Mouse (Mus musculus): ENCODE results near the gene Fggy. TPM values are rescaled to one million over a fixed set of nuclear protein-coding genes. Genes with fewer than 3 reads are reported as not detected.

The Fggy gene
- polyA plus RNA-seq, 1 experiment from 2014 or later, result 11.1 TPM

DNA sequence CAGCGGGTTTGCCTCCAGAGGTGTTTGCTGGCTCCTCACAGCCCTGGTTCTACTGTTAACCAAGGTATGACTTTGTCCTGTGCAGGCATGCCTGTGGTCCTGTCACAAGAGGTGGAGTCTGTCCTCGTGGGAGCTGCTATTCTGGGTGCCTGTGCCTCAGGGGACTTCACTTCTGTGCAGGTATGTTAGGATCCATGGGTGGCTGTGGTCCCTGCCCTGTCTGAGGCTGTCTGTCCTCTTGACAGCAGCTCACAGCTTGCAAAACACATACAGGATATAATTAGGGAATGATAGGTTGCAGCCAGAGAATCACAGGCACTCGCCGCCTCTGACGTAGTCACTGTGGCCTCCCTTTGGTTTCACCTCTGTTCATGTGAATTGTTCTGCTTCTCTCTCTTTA, 292.2 kb downstream of the Fggy start:
- no peak overlapping the region for H3K4me3 ChIP-seq (ENCODE audit: low read depth, low read length)
- H3K4me1 ChIP-seq (replicated peaks; ENCODE audit: control insufficient read depth, insufficient read depth, low read length), result no peaks in the 10 kb centered on the region
- no peak overlapping the region for H3K4me2 ChIP-seq (replicated peaks; ENCODE audit: low read depth, low read length)
- H3K9me3 ChIP-seq (ENCODE audit: control insufficient read depth, low read length), result no peaks in the 10 kb centered on the region
- ATAC-seq (ENCODE audit: low FRiP score) (no peak), DNase-seq (ENCODE audit: low spot score) (no peak)
- no peaks in the 10 kb centered on the region for H3K36me3 ChIP-seq (ENCODE audit: control insufficient read depth, insufficient read depth, low read length)
- H3K9ac ChIP-seq (ENCODE audit: low read depth, low read length), result no peak overlapping the region
- 82% methylated on average over 5 of the region's 5 CpGs for WGBS
- H3K27me3 ChIP-seq (ENCODE audit: control insufficient read depth, insufficient read depth, low read length), result no peaks in the 10 kb centered on the region
- H3K27ac ChIP-seq (ENCODE audit: low read depth, low read length), result no peak overlapping the region

DNA sequence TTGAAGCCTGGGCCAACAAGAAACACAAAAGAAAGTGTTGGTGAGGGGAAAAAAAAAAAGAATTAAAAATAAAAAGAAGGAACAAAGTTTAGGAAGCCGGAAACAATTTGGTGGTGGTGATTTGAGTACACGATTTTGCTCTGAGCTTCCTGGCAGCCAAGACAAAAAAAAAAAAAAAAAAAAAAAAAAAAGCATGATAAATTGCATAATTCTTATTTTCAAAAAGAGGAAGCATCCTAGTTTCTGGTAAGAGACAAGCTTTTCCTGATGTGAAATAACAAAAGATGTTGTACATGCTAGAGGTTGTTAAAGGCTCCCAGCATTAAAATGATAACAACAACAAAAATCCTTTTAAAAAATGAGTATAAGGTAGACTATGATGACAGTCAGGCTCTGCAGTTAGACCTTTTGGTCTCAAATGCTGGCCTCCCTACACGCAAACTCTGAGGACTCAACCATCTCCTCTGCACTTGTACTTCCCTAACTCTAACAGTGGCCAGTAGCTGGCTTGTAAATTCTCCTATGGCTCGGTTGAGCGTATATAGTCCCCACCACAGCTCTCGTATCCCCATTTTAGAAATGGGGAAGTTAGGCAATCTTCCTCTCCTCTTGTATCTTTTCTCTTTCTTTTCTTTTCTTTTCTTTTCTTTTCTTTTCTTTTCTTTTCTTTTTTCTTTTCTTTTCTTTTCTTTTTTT, 292.9 kb downstream of the Fggy start:
- DNase-seq (ENCODE audit: low spot score) (no peak), ATAC-seq (ENCODE audit: low FRiP score) (no peak)
- Histone ChIP-seq H3K4me2 (replicated peaks; ENCODE audit: low read depth, low read length) (no peak overlapping the region), H3K36me3 (ENCODE audit: control insufficient read depth, insufficient read depth, low read length) (no peaks in the 10 kb centered on the region), H3K4me3 (ENCODE audit: low read depth, low read length) (no peak overlapping the region), H3K9me3 (ENCODE audit: control insufficient read depth, low read length) (no peaks in the 10 kb centered on the region), H3K4me1 (replicated peaks; ENCODE audit: control insufficient read depth, insufficient read depth, low read length) (no peaks in the 10 kb centered on the region), H3K27ac (ENCODE audit: low read depth, low read length) (no peak overlapping the region), H3K9ac (ENCODE audit: low read depth, low read length) (no peak overlapping the region), H3K27me3 (ENCODE audit: control insufficient read depth, insufficient read depth, low read length) (no peaks in the 10 kb centered on the region)
- WGBS, result 93% methylated on average over 6 of the region's 6 CpGs

DNA sequence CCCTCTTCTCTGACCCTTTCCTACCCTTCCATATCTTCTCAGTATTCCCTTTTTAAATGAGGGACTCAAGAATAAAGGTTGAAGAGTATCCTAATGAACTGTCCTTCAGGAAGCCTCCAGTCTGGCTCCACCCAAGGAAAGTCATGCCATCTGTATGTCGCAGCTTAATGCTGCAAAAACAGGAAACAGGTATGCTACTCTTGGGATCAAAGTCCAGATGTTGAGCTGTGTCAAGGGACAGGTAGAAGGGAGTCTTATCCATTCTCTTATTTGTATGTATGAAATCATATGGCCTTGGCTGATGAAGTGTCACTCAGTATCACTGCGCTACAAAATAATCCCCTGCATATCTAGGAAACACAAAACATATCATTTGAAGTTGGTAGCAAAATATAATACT, 294.9 kb downstream of the Fggy start:
- no peaks in the 10 kb centered on the region for H3K36me3 ChIP-seq (ENCODE audit: control insufficient read depth, insufficient read depth, low read length)
- H3K4me3 ChIP-seq (ENCODE audit: low read depth, low read length), result no peak overlapping the region
- WGBS, result 92% methylated on average over 2 of the region's 2 CpGs
- H3K9me3 ChIP-seq (ENCODE audit: control insufficient read depth, low read length), result no peaks in the 10 kb centered on the region
- H3K27ac ChIP-seq (ENCODE audit: low read depth, low read length), result no peak overlapping the region
- DNase-seq (ENCODE audit: low spot score), result no peak
- H3K27me3 ChIP-seq (ENCODE audit: control insufficient read depth, insufficient read depth, low read length), result no peaks in the 10 kb centered on the region
- no peak overlapping the region for H3K9ac ChIP-seq (ENCODE audit: low read depth, low read length)
- no peaks in the 10 kb centered on the region for H3K4me1 ChIP-seq (replicated peaks; ENCODE audit: control insufficient read depth, insufficient read depth, low read length)
- no peak overlapping the region for H3K4me2 ChIP-seq (replicated peaks; ENCODE audit: low read depth, low read length)
- no peak for ATAC-seq (ENCODE audit: low FRiP score)

DNA sequence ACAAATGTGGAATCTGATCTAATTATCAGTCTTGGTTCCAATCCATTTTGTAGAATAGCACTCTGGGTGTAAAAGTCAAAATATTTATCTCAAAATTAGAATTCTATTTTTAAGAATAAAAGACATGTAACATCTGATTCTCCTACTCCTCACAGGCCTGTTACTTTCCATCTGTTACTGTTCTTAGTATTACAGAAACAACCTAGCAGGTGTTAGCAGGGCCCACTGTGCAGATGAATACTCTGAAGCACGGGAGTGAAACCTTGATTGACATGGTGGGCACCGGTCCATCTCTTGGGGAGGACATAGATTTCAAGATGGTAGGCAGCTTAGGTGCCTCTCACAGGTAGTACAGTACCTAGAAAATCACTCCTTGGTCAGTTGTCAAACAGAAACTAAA, 298.7 kb downstream of the Fggy start:
- H3K4me2 ChIP-seq (replicated peaks; ENCODE audit: low read depth, low read length), result no peak overlapping the region
- 87% methylated on average over 2 of the region's 2 CpGs for WGBS
- no peaks in the 10 kb centered on the region for H3K9me3 ChIP-seq (ENCODE audit: control insufficient read depth, low read length)
- H3K27ac ChIP-seq (ENCODE audit: low read depth, low read length), result no peak overlapping the region
- no peaks in the 10 kb centered on the region for H3K36me3 ChIP-seq (ENCODE audit: control insufficient read depth, insufficient read depth, low read length)
- DNase-seq (ENCODE audit: low spot score) (no peak), ATAC-seq (ENCODE audit: low FRiP score) (no peak)
- no peak overlapping the region for H3K4me3 ChIP-seq (ENCODE audit: low read depth, low read length)
- H3K9ac ChIP-seq (ENCODE audit: low read depth, low read length), result no peak overlapping the region
- H3K4me1 ChIP-seq (replicated peaks; ENCODE audit: control insufficient read depth, insufficient read depth, low read length), result no peaks in the 10 kb centered on the region
- H3K27me3 ChIP-seq (ENCODE audit: control insufficient read depth, insufficient read depth, low read length), result no peaks in the 10 kb centered on the region

DNA sequence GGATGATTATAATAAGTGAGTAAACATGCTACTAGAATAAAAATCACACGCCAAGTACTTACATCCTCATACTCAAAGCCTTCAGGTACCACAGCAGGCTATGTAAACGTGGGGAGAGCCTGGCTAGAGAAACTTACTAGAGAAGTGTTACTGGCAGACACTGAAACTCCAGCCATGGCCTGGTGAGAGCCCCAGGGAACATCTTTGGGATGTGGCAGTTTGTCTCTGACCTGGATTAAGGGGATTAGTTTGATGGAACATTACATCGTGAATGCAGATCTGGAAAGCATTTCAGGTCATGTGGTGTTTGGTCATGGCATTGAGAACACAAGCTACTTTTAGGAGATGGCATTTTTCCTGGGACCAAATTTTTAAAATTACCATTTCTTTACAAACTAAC, 303.3 kb downstream of the Fggy start:
- no peak for DNase-seq (ENCODE audit: low spot score)
- Histone ChIP-seq H3K27me3 (ENCODE audit: control insufficient read depth, insufficient read depth, low read length) (no peaks in the 10 kb centered on the region), H3K4me1 (replicated peaks; ENCODE audit: control insufficient read depth, insufficient read depth, low read length) (no peaks in the 10 kb centered on the region), H3K9ac (ENCODE audit: low read depth, low read length) (no peak overlapping the region), H3K9me3 (ENCODE audit: control insufficient read depth, low read length) (no peaks in the 10 kb centered on the region), H3K36me3 (ENCODE audit: control insufficient read depth, insufficient read depth, low read length) (no peaks in the 10 kb centered on the region), H3K4me3 (ENCODE audit: low read depth, low read length) (no peak overlapping the region), H3K4me2 (replicated peaks; ENCODE audit: low read depth, low read length) (no peak overlapping the region), H3K27ac (ENCODE audit: low read depth, low read length) (no peak overlapping the region)
- no peak for ATAC-seq (ENCODE audit: low FRiP score)
- 56% methylated on average over 3 of the region's 3 CpGs for WGBS

DNA sequence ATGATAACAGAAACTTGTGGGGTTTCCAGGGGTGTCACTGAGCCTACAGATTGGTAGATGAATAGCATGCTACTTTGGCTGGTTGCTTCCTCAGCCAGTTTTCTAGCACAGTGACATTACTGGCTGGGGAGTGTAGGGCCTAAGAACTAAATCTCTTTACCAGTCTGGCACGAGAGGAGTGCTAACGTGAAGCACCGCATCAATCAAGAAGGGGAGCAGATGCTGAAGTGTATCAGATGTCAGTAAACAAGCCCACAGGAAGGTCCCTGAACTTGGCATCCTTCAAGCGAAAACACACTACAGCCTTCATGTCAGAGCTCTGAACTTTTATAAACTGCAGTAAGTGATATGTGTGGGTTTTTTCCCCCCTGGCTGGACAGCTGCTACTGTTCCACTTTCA, 303.8 kb downstream of the Fggy start:
- WGBS, result 54% methylated on average over 4 of the region's 4 CpGs
- no peaks in the 10 kb centered on the region for H3K9me3 ChIP-seq (ENCODE audit: control insufficient read depth, low read length)
- no peaks in the 10 kb centered on the region for H3K36me3 ChIP-seq (ENCODE audit: control insufficient read depth, insufficient read depth, low read length)
- H3K27ac ChIP-seq (ENCODE audit: low read depth, low read length), result no peak overlapping the region
- H3K4me1 ChIP-seq (replicated peaks; ENCODE audit: control insufficient read depth, insufficient read depth, low read length), result no peaks in the 10 kb centered on the region
- H3K4me3 ChIP-seq (ENCODE audit: low read depth, low read length), result no peak overlapping the region
- DNase-seq (ENCODE audit: low spot score) (no peak), ATAC-seq (ENCODE audit: low FRiP score) (no peak)
- no peaks in the 10 kb centered on the region for H3K27me3 ChIP-seq (ENCODE audit: control insufficient read depth, insufficient read depth, low read length)
- no peak overlapping the region for H3K9ac ChIP-seq (ENCODE audit: low read depth, low read length)
- no peak overlapping the region for H3K4me2 ChIP-seq (replicated peaks; ENCODE audit: low read depth, low read length)

DNA sequence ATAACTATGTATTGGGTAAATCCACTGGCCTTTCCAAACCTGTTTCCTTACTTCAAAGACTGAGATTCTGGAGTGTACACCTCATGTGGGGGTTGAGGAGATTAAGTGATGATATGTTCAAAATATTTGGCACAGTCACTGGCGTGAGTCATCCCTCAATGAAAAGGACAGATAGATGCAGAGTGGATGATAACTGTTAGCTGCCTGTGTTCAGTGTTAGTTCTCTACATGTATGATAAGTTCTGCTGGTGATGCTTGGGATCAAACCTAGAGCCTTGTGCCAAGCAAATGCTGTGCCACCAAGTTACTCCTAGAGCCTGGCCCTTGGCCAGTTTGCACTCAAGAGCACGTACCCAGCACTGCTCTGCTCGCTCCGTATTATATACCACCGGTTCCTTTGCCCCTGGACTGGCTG, 304.4 kb downstream of the Fggy start:
- Histone ChIP-seq H3K36me3 (ENCODE audit: control insufficient read depth, insufficient read depth, low read length) (no peaks in the 10 kb centered on the region), H3K4me3 (ENCODE audit: low read depth, low read length) (no peak overlapping the region), H3K9ac (ENCODE audit: low read depth, low read length) (no peak overlapping the region), H3K4me1 (replicated peaks; ENCODE audit: control insufficient read depth, insufficient read depth, low read length) (no peaks in the 10 kb centered on the region), H3K4me2 (replicated peaks; ENCODE audit: low read depth, low read length) (no peak overlapping the region), H3K9me3 (ENCODE audit: control insufficient read depth, low read length) (no peaks in the 10 kb centered on the region), H3K27me3 (ENCODE audit: control insufficient read depth, insufficient read depth, low read length) (no peaks in the 10 kb centered on the region), H3K27ac (ENCODE audit: low read depth, low read length) (no peak overlapping the region)
- 96% methylated on average over 5 of the region's 5 CpGs for WGBS
- ATAC-seq (ENCODE audit: low FRiP score) (no peak), DNase-seq (ENCODE audit: low spot score) (no peak)

DNA sequence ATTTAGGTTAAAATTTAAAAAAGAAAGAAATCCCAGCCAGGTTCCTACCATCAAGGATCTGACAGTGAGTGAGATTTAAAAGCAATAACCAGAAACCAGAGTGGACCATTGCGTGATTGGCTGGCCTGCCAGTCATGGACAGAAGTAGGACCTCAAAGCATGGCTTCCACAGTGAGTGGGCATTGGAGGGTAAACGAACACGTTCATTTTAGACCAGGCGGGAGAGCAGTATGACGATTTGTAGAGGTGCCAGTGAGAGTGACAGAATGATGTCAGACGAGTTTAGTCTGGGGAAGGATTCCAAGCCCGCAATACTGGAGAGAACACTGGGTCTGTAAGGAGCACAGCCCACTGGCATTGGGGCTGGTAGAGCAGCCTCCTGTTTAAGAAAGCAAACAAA, 305.0 kb downstream of the Fggy start:
- ATAC-seq (ENCODE audit: low FRiP score) (no peak), DNase-seq (ENCODE audit: low spot score) (no peak)

DNA sequence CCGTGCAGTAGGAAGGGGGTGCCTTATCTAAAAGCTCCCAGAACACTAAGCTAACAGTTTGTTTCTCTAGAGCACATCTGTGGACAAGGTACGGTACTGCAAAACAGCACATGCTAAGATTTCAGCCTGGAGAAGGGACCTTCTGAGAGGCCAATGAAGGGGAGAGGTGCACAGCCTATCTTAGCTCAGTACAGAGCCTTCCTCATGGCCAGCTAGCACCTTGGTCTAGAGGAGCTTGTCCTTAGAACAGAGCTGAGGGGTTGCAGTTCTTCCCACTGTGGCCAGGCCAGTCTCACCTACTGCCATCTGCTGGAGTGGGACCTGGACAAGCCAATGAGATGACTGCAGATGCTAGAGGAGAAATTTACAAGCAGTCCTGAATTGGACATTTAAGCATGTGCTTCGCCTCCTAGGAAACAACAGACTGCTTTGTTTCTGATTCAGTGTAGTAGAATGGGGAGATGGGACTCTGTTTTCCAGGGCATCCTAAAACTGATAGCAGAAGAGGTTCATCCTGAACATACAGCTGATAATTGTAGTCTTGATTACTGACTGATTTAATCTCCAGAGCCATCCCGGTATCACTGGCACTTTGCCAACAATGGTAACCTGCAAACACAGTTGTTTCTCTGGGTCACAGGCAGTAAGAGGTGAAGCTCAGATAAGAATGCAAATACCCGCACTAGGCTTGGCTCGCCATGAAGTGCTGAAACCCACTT, 305.6 kb downstream of the Fggy start:
- ATAC-seq (ENCODE audit: low FRiP score) (no peak), DNase-seq (ENCODE audit: low spot score) (no peak)
- WGBS, result 77% methylated on average over 6 of the region's 6 CpGs

More for the DNA sequence above, 305.0 kb downstream of the Fggy start:
- H3K9me3 ChIP-seq (ENCODE audit: control insufficient read depth, low read length), result no peaks in the 10 kb centered on the region
- WGBS, result 87% methylated on average over 7 of the region's 7 CpGs
- H3K27ac ChIP-seq (ENCODE audit: low read depth, low read length), result no peak overlapping the region
- H3K4me2 ChIP-seq (replicated peaks; ENCODE audit: low read depth, low read length), result no peak overlapping the region
- no peak overlapping the region for H3K4me3 ChIP-seq (ENCODE audit: low read depth, low read length)
- no peaks in the 10 kb centered on the region for H3K27me3 ChIP-seq (ENCODE audit: control insufficient read depth, insufficient read depth, low read length)
- H3K9ac ChIP-seq (ENCODE audit: low read depth, low read length), result no peak overlapping the region
- no peaks in the 10 kb centered on the region for H3K36me3 ChIP-seq (ENCODE audit: control insufficient read depth, insufficient read depth, low read length)
- no peaks in the 10 kb centered on the region for H3K4me1 ChIP-seq (replicated peaks; ENCODE audit: control insufficient read depth, insufficient read depth, low read length)

More for the DNA sequence above, 305.6 kb downstream of the Fggy start:
- Histone ChIP-seq H3K4me1 (replicated peaks; ENCODE audit: control insufficient read depth, insufficient read depth, low read length) (no peaks in the 10 kb centered on the region), H3K4me3 (ENCODE audit: low read depth, low read length) (no peak overlapping the region), H3K27ac (ENCODE audit: low read depth, low read length) (no peak overlapping the region), H3K4me2 (replicated peaks; ENCODE audit: low read depth, low read length) (no peak overlapping the region), H3K36me3 (ENCODE audit: control insufficient read depth, insufficient read depth, low read length) (no peaks in the 10 kb centered on the region), H3K9ac (ENCODE audit: low read depth, low read length) (no peak overlapping the region), H3K9me3 (ENCODE audit: control insufficient read depth, low read length) (no peaks in the 10 kb centered on the region), H3K27me3 (ENCODE audit: control insufficient read depth, insufficient read depth, low read length) (no peaks in the 10 kb centered on the region)
